Mouse (Mus musculus) thymus, postnatal 25 days (tissue): ENCODE data around the gene Tcf25.
"Not testable (repeated sequence)": the region's sequence is repeated elsewhere in the genome, so short reads cannot be mapped to it uniquely, and the experiment has no call there.

ENCODE experiments used
- DNase-seq: peaks from one replicate; pipeline ENCODE4 v3.0.0; 2022

The Tcf25 gene

DNA sequence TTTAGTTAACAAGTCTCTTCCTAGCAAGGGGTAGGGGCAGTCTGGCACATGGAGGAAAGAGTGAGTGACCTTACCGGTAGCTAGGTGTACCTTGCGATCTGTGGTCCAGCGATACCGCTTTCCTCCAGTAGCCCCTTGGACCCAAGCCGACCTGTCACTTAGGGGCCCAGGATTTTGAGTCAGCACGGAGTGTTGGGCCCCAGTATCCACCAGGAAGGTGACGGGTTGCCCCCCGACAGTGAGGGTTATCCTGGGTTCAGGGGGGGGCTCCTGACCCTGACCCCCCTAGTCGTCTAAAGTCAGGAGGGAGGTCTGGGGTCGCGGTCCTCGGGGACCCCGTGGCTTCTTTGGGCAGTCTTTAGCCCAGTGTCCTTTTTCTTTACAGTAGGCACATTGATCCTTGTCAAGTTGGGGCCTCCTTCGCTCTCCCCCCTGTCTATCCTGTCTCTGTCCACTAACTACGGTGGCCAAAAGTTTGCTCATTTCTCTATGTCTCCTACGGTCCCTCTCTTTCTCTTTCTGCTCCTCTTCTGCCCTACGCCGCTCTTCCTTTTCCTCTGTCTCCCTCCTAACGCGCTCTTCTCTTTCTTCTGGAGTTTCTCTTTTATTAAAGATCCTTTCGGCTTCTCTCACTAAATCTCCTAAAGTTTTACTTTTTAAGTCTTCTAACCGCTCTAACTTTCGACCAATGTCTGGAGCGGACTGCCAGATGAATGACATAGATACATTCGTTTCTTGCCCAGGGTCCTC is 58.2 kb downstream of the Tcf25 start:
- no peak for DNase-seq

DNA sequence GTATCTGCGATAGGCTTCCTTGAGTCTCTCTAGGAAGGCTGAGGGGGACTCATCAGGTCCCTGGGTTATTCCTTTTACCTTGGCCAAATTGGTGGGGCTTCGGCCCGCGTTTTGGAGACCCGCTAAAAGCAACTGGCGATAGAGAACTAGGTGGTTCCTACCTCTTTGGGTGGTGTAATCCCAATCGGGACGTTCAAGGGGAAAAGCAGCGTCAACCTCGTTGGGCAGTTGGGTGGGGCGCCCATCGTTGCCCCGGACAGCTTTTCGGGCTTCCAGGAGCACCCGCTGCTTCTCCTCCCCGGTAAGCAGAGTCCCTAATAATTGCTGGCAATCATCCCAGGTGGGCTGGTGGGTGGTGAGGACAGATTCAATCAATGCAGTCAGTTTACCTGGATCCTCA is 58.8 kb downstream of the Tcf25 start:
- DNase-seq: no peak

DNA sequence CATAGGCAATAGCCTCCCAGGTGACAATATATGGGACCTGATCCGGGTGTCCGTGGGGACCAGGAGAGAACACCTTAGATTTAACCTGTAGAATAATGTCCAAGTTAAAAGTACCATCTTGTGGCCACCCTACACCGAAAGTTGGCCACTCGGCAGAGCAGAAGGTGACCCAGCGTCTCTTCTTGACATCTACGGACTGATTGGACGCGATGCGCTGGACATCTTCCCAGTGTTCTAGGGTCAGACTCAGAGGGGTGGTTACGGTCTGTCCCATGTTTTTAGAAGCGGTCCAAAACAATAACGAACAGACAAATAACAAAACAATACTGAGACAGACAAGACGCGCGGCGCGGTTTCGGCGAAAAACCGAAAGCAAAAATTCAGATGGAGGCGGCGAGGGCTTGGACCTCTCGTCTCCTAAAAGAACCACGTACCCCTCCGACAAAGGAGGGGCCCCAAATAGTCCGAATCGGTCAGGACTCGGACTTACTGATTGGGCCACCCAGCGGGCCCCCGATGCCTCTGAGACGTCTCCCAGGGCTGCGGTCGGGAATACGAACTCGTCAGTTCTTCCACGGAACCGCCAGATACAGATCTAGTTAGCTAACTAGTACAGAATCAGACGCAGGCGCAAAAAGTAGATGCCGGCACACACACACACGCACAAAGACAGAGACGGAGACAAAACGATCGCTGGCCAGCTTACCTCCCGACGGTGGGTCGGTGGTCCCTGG is 59.9 kb downstream of the Tcf25 start:
- DNase-seq: not testable (repeated sequence)

DNA sequence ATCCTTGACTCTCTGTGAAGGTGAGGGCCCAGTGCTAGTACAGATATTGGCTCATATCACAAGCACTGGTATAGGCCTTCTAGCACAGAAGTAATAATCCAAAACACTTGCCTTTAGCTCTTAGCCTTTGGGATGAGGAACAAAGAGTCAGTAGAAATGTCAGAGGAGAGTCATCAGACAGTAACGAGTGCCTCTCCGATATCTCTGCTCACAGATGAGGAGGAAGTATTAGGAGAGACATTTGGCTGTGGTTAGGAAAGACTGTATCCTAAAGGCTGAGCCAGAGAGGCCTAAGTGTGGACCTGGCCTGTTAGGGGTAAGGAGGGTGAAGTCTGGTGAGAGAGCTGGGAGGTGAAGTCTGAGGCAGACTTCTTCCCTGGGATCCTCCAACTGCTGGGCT is 68.2 kb downstream of the Tcf25 start:
- DNase-seq: no peak

DNA sequence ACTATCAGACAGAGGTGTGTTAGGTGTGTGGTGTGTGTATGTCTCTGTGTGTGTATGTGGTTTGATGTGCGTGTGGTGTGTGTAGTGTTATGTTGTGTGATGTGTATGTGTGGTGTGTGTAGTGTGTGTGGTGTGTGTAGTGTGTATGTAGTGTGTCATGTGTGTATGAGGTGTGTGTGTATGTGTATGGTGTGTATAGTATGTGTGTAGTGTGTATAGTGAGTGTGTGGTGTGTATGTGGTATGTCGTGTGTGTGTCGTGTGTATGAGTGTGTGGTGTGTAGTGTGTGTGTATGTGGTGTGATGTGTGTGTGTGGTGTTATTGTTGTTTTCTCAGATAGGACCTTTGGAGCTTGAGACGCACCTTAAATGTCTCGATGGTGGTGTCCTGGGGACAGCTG is 68.8 kb downstream of the Tcf25 start:
- no peak for DNase-seq

DNA sequence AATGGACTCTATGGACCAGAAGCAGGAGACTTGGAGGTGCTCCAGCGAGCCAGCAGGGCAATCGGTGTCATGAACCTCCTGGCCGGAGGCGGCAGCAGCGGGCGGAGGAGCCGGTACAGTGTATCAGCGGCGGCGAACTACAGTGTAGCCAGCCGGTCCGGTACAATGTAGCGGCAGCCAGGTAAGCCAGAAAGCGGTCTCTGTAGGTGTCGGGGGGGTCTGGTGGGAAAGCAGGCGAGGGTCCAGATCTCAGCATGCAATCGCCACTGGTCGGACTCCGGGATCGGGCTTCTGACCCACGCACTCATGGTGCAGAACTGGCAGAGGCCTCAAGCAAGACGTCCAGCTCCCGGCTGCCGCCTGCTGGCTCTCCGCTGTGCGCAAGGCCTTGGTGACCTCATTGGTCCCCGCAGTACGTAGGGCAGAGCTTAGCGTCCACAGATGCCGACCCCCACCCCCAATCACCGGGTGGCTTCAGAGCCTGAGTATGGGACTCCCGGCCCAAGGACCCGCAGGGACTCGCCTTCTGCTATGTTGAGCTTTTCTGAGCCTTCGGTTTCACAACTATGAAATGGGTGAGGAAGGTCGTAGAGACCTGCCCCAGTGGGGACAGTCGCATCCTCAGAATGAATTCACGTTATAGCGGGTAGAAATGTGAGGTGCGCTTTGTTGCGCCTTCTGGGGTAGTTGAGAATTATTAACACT is 69.5 kb downstream of the Tcf25 start:
- DNase-seq: peak; percentile 94

DNA sequence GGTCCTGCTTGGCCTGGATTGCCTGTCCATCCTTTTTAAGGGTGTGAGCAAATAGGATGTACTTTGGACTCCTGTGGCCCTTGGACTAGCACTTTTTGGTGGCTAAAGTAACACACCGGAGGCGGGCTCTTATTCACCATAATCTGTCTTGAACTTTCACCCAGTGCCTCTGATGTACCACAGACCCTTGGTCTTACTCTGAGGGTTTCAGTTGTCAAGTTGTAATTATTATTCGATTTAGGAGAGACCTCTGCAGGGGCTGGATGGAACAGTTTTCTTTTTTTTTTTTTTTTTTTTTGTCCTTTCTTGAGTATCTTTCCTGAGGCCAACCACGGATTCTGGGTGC is 70.0 kb downstream of the Tcf25 start:
- no peak for DNase-seq

DNA sequence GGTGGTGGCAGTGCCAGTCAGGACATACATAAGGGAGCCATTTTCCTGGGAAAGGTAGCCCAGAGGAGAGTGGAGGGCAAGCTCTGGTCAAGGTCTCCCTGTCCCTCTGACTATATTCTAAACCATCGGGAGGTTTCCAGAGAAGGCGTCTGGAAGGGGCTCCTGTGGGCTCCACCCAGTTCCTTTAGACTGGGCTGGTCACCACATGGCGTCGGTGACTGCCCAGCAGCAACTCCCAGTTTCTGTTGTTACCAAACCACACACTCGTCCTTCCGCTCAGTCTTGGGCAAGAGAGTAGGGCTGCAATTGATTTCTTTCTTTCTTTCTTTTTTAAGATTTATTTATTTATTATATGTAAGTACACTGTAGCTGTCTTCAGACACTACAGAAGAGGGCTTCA is 70.6 kb downstream of the Tcf25 start:
- DNase-seq: no peak

DNA sequence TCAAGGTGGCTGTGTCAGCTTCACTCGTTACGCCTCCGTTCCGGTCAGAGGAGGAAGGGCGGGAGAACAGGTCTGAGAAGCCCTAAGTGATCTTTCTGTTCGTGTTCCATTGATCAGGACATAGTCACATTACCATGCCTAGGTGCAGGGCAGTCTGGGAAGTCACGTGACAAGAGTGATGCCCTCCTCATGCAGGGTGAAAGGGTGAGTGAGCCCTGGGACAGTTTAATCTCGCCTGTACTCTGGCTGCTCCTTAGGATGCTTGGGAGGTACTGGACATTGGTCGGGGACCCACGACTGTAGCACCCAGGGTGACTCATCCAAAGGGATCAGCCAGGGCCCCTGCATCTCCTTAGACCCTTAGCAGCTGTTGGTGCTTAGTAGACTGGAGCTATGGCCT is 72.4 kb downstream of the Tcf25 start:
- no peak for DNase-seq

DNA sequence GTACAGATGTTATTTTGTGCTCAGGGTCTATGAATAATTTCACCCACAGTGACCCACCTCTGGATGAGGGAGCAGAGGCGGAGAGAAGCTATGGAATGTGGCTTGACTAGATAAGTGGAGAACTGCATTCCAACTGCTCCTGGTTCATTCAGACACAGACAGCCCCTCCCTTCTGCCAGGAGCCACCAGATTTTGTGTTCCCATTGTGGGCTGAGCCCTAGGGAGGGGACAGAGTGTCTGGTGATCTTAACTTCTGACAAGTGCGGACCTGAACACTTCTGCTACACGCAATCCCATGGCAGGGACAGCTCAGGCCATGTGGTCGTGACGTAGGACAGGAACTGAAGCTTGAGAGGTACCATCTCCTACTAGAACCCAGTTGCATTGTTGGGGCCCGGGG is 73.2 kb downstream of the Tcf25 start:
- DNase-seq: no peak

DNA sequence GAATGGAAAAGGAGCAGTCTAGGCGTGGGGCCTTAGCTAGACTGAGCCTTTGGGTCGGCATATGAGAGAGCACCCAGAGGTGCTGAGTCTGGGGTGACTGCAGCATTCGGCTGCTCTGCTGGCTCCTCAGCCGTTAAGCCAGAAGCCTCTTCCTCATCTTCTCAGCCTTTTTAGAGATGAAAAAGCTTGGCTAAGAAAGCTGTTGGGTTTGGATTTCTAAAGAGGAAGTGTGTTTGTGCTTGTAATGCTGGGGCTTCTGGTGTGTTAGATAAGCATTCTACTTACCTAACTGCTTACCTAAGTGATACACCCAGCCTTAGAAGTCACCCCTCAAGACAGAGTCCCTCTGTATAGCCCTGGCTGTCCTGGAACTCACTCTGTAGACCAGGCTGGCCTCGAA is 77.2 kb downstream of the Tcf25 start:
- no peak for DNase-seq

DNA sequence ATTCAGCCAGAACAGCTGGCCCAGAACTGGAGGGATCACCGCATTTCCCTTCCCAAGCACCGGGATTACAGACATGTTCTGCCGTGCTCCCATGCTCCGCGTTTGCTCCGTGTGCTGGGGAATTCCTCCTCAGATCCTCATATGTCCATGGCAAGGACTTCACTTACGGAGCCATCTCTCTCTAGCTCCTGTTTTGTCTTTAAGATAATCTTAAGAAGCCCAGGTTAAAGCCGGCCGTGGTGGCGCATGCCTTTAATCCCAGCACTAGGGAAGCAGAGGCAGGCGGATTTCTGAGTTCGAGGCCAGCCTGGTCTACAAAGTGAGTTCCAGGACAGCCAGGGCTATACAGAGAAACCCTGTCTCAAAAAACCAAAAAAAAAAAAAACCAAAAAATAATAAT is 78.2 kb downstream of the Tcf25 start:
- DNase-seq: not testable (repeated sequence)

DNA sequence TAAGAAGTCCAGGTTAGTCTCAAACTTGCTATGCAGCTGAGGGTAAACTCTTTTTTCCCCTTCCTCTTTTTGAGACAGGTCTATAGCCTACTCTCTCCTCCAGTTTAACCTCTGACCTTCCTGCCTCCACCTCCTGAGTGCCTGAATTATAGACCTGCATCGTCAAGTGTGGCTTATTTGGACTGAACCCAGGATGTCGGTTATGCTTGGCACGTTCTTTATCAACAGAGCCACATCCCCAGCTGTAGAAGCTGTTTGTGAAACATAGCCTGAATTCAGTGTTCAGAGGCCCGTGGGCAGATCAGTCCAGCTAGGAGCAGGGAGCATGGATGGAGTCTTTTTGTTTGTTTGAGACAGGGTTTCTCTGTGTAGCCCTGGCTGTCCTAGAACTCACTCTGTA is 78.6 kb downstream of the Tcf25 start:
- DNase-seq: no peak

DNA sequence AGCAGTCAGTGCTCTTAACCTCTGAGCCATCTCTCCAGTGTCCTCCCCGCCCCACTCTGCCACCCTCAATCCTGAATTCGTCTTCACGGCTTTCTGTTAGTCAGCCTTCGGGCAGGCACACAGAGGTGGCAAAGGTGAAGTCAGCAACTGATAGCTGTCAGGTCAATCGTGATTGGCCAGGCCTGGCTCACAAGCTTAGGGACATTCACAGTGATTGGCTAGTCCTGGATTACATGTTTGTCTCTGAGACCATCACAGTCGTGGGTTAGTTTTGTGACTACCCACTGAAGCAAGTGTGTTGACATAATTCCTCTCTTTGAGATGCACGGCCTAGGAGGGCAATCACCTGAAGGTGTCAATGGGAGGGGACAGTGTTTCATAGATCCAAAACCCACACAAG is 79.7 kb downstream of the Tcf25 start:
- DNase-seq: no peak
